Mouse (Mus musculus): Measurements from ENCODE around the gene Uaca. TPM values are rescaled to one million over a fixed set of nuclear protein-coding genes. Genes with fewer than 3 reads are reported as not detected.

Gene Uaca
- polyA plus RNA-seq, 1 experiment: 0.01 TPM

DNA sequence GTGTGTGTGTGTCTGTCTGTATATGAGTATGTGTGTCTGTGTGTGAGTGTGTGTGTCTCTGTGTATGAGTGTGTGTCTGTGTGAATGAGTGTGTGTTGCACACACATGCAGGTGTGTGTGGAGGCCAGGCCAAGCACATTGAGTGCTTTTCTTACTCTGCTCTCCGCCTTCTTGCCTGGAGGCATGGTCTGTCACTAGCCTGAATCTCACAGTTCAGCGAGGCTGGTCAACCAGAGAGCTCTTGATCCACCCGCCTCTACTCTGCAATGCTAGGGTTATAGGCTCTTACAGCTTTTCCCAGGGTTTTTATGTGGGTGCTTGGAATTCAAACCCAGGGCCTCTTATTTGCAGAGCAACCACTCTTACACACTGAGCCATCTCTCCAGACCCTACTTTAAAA, 84.3 kb downstream of the Uaca start:
- no peak for TF ChIP-seq GATA1 (IDR thresholded peaks at IDR 0.05; ENCODE audit: low read length)

DNA sequence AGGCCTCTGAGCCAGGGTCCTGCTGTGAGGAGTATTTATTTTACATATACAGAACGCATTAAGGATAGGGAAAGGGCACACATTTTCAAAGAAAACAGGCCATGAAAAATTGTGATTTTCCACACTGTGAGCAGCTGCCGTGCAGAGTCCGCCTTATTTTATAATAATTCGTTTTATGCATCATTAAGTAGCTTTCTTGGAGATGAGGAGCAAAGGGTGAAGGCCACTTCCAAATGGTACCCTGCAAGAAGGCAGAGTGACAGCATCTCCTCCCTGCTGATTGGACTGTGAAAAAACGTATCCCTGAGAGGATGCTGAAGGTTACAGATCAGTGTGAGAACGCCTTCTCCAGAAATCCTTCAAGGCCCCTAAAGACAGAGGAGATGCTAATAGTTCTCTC, 90.8 kb downstream of the Uaca start:
- TF ChIP-seq GATA1 (IDR thresholded peaks at IDR 0.05; ENCODE audit: low read length): no peak

DNA sequence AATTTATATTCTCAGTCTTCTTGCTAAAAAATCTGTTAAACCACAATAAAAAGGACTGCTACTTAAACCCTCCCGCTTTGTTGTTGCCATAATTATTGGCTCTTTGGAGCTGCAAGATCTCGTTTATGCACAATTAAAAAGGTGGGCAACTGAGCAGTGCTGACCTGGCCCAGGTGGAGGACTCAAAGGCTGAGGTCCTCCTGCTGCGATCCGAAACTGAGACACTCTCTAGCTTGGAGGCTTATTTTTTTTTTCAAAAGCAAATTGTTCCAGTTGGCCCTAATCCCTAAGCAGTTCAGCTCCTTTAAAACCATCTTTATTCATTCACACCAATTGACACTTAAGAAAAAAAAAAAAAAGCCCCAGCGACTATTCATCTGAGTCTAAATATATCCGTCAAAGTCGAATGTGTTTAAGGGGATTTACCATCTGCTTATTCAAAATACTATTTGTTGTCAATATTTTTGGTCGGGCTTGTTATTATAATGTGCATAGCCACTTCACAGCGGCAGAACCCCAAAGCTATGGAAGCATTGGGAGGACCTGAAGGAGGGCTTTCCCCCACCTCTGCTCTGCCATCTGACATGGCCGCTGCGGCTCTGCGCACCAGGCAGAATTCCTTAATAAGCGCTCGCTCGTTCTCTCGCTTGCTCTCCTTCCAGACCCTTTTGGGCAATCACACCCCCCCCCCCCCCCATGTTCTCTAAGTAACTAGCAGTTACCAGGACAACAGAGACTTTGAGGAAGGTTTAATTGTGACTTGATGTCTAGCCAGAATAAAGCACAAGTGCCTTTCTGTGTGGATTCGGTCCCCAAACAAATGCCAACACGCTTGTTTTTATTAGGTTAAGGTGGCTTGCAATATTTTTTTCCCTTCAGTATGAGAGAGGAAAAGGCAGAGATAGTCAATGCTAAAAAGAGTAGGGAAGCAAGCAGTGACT, 92.4 kb downstream of the Uaca start:
- no peak for TF ChIP-seq GATA1 (IDR thresholded peaks at IDR 0.05; ENCODE audit: low read length)

DNA sequence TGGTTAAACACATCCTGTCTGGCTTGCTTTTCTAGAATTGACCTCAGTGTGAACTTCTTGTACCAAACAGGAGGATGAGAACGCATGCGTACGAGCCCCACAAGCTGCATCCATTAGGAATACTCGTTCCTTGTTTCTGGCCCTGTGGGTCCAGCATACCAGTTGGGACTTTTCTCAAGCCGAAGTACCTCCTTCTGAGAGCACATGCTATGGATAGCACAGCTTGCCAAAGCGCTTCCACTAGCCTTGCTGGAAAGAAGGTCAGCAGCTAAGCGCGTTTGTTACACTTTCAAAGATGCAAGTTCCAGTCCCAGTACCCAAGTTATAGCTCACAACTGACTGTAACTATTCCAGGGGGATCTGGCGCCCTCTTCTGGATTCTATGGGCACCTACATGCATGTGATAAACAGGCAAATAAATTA, 93.1 kb downstream of the Uaca start:
- TF ChIP-seq GATA1 (IDR thresholded peaks at IDR 0.05; ENCODE audit: low read length): no peak

DNA sequence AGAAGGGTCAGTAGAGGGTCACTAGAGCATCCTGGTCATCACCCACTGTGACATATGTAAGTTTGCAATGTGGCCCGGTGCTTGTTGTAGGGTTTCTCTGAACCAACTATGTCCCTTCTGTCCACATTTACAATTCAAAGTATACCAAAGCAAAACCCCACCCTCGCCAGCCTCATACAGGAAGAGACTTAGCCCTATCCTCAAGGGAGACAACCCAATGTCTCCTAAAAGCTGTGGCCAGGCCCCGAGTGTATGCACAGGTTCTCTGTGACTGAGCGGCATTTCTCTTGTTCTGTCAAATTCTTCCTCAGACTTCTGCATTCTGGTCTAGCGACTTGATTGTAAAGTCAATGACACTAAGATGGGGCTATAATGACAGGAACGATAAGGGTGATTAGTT, 99.2 kb downstream of the Uaca start:
- no peak for TF ChIP-seq GATA1 (IDR thresholded peaks at IDR 0.05; ENCODE audit: low read length)

DNA sequence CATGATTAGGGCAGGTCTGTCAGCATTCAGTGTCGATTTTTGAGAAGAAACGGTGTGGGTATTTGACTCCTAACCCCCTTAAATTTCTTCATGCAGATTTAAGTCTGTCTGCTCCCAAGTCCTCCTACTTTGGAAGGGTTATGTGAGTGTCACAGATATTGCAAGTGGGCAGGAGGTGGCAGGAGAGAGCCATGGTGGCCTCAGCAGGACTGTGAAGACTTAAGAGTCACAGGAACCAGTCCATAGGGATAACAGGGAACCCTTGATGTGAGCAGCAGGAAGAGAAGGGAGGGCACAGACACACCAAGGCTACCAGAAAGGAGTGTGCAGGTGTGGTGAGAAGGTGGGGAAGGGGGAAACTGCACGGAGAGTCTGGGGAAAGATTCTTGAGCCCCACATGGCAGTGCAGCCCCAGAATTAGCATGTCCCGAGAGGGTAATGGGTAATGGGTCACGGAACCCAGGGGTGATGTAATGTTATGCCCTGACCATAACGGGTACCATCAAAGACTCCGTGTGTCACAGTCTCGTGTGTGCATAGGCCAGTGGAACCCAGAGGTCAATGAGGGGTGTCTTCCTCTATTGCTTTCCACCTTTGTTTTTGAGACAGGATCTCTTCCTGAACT, 101.3 kb downstream of the Uaca start:
- TF ChIP-seq GATA1 (IDR thresholded peaks at IDR 0.05; ENCODE audit: low read length): no peak

DNA sequence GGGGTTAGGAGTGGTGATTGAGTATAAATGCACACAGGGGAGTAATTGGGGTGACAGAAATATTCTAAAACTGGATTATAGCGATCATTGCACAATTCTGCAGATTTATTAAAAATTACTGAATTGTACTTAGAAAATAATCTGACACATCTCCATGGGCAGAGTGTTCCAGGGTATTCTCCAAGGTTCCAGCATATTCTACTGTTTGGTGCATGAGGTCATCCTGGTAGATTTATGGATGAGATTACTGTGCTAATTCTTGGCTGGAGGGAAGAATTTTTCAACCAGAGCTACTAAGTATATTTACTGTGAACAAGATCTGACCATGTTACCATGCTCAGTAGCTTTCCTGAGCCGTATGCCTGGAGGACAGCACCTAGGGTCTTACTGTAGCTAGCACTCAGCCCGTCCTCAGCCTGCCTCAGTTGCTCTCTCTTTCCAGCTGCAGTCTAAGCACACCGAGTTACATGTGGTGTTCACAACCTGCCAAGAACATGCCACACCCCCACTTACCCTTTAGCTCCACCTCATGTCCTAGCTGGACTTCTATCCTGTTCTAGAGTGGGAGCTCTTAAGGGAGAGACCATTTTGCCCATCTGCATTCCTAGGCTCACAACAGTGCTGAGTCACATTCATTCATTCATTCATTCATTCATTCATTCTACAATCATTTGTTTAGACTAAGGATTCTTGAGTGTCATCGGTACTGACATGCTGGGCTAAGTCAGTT, 104.1 kb downstream of the Uaca start:
- TF ChIP-seq GATA1 (IDR thresholded peaks at IDR 0.05; ENCODE audit: low read length): no peak

DNA sequence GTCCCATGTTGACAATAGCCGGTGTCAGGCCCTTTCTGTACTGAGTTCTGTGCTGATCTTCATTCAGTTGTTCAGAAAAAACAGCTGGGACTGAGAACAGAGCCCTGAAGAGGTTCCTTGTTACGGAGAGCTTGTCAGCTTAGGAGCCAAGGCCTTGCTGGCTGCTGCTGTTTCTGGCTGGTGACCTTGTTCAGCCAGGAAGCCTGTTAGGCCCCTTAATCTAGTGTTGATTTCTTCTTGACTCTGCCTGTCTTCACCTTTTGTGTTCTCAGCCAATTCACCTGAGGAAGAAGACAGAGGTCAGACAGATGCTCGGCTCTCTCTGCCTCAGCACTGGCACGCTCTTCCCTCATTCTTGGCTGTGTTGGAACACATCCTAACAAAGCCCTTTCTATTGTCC, 104.9 kb downstream of the Uaca start:
- TF ChIP-seq GATA1 (IDR thresholded peaks at IDR 0.05; ENCODE audit: low read length): no peak

DNA sequence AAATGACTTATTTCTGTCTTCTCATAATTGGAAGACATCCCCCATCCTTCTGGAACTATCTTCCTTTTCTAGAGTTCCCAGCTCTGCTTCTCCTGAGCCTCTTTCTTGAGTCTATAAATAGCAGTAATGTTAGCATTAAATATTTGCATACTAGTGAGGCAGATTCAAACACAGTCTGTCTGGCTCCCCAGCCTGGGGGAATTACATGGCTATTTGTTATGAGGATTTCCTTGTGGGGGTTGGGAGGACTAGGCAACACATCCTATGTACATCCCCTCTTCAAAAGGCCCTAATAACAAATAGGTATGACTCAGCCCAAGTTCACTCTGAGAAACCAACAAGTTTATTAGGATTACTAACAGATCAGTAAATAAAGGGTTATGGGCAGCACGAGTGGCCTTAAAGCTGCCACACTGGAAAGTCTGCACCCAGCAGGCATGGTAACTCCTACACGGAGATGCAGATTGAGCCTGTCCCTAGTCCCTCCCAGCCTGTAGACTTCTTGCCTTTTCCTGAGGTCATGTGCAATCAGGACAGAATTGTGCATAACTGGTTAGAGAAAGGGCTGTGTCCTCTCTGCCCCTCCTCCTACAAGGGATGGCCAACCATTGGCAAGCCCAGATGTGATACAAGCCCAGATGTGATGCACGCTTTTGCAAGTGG, 105.6 kb downstream of the Uaca start:
- no peak for TF ChIP-seq GATA1 (IDR thresholded peaks at IDR 0.05; ENCODE audit: low read length)

DNA sequence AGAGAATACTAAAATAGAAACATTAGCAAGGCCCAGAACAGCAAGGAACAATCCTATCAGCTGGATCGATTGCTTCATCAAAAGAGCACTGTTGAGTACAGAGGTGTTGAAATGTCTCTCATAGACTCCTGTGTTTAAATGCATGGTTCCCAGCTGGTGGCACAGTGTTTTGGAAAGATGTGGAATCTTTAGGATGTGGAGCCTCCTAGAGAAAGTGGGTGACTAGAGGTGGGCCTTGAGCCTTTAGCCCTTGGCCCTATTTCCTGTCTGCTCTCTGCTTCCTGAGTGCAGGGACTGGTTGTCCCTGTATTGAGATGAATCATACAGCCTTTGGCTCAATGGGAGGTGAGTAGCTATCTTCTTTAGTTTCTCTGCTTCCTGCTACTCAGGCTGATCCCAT, 117.9 kb downstream of the Uaca start:
- no peak for TF ChIP-seq GATA1 (IDR thresholded peaks at IDR 0.05; ENCODE audit: low read length)

DNA sequence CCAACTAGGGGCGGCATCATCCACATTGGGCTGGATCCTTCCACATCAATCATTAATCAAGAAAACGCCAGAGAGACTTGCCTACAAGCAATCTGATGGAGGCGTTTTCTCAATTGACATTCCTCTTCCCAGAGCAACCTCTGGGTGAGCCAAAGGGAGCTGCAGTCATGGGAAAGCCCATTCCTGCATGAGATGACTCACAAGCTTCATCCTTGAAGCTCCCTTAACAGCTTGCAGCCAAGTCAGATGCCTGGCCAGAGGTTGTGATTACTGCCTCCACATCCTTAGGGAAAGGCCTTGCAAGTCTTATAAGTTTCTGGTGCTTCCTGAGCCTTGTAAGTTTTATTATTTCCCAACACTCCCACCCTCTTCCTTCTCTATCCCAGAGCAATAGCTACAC, 119.3 kb downstream of the Uaca start:
- no peak for TF ChIP-seq GATA1 (IDR thresholded peaks at IDR 0.05; ENCODE audit: low read length)

DNA sequence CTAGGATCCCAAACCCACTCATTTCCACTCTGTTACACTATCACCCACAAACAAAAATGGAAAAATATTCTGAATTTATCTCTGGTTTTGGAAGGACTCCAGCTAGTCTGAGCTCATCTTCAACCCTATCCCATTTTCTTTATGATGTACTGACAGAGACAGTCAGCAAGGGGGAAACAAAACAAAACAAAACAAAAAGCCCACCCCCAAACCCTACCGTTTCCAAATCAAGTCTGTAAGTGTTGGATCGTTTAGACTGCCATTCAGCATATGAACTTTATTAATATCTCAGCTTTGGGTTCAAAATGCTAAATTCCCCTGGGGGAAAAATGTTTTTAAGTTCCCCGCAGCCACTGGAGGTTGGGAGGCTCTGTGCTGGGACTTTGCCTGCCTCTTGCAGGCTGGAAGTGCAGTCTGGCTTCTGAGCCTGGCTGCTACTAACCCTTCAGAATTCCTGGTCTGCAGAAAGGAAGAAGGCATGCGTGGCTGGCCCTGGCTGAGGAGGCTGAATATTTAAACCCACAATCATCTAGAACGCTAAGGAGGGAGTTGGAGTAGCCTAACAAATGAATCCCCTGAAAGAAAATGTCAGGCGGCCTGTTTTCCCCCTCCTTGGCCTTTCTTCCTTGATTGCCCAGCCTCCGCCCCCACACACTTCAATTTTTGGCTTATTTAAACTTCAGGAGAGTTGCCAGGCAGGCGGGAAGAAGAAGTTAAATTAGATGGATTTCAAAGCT, 125.8 kb downstream of the Uaca start:
- no peak for TF ChIP-seq GATA1 (IDR thresholded peaks at IDR 0.05; ENCODE audit: low read length)

DNA sequence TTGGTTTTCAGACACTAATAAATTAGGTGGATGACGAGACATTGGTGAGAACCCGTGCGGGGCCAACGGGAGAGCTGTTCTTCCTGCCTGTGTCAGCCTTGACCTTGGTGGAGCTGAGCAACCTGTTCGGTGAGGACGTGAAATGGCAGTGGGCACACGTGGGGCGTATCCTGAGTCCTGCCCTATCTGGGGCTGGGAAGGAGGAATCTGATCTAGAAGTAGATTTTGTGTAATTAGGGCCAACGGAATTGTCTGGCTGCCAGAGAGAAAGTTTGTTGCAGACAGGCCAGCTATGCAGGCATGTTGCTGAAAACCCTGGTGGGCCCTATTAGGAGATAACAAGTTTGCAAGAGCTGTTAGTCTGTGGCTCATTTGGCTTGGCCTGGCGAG, 126.3 kb downstream of the Uaca start:
- TF ChIP-seq GATA1 (IDR thresholded peaks at IDR 0.05; ENCODE audit: low read length): no peak

DNA sequence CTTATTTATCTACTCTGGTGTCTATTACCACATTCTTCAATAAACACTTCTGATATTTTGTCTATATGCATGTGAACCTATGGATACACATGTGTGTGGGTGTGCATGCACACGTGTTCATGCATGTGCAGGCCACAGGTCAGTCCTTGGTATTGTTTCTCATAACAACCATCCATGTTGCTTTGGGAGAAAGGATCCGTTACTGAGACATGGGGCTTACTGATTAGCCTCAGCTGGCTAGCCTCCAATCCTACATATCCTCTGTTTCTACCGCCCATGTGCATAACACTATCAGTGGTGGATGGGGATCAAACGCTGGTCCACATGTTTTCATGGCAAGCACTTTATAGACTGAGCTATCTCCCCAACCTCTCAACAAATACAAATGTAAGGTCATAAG, 126.9 kb downstream of the Uaca start:
- no peak for TF ChIP-seq GATA1 (IDR thresholded peaks at IDR 0.05; ENCODE audit: low read length)

DNA sequence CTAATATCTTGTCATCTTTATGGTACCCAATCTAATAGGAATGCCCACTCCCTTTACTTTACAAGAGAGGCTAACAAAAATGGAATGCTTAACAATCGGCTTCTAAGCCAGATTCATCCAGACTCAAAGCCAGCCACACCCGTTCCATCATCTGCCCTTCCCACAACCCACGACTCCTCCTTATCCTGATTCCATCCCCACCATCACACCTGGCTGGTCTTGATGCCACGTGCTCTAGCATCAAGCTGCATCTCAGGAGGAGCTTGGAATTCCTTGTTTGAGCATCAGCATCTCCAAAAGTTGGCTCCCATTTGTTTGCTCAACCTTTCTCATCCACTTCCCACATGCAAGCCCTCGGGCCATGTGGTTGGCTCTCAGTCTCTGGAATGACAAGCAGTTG, 127.5 kb downstream of the Uaca start:
- no peak for TF ChIP-seq GATA1 (IDR thresholded peaks at IDR 0.05; ENCODE audit: low read length)
